Mouse (Mus musculus) forebrain, postnatal 0 days (tissue): Measurements from ENCODE around the gene Kcnd2. TPM values are rescaled to one million over a fixed set of nuclear protein-coding genes. Genes with fewer than 3 reads are reported as not detected.
"Not testable (repeated sequence)": the region's sequence is repeated elsewhere in the genome, so short reads cannot be mapped to it uniquely, and the experiment has no call there.

Source experiments
- ATAC-seq: fragments of 200-750 bp; cut with Nextera tagmentation; 2 replicates; pipeline ENCODE4 v1.8.0; 2017; ENCODE audit warnings: mild to moderate bottlenecking, moderate library complexity
- DNase-seq: peaks from one replicate; pipeline ENCODE4 v3.0.0-alpha.2; 2015
- H3K27ac ChIP-seq: fragments of 300-500 bp; sonication (generic); 2 replicates; pipeline ENCODE4 v1.5.1; 2014; ENCODE audit warnings: low read depth, mild to moderate bottlenecking, antibody characterized with exemption, low read length, moderate library complexity, mixed read lengths
- H3K27me3 ChIP-seq: fragments of 300-500 bp; sonication (generic); 2 replicates; pipeline ENCODE4 v1.6.1; 2014; ENCODE audit warnings: mild to moderate bottlenecking, low read length, mixed read lengths; ENCODE audit not compliant: insufficient read depth
- H3K36me3 ChIP-seq: fragments of 300-500 bp; sonication (generic); 2 replicates; pipeline ENCODE4 v1.6.1; 2014; ENCODE audit warnings: mild to moderate bottlenecking, moderate library complexity; ENCODE audit not compliant: insufficient read depth
- H3K4me1 ChIP-seq: fragments of 300-500 bp; sonication (generic); 2 replicates; pipeline ENCODE4 v1.6.1; 2014; ENCODE audit warnings: antibody characterized with exemption; ENCODE audit not compliant: insufficient read depth
- H3K4me2 ChIP-seq: fragments of 300-500 bp; sonication (generic); 2 replicates; pipeline ENCODE4 v1.6.1; 2014; ENCODE audit warnings: low read depth, mild to moderate bottlenecking, moderate library complexity
- H3K4me3 ChIP-seq: fragments of 300-500 bp; sonication (generic); 2 replicates; pipeline ENCODE4 v1.5.1; 2014; ENCODE audit warnings: low read depth, low read length, mixed read lengths
- H3K9ac ChIP-seq: fragments of 300-500 bp; sonication (generic); 2 replicates; pipeline ENCODE4 v1.6.1; 2014; ENCODE audit warnings: mild to moderate bottlenecking
- H3K9me3 ChIP-seq: fragments of 300-500 bp; sonication (generic); 2 replicates; pipeline ENCODE4 v1.6.1; 2016; ENCODE audit warnings: low read length
- CTCF ChIP-seq: sonication (generic); IDR thresholded peaks from 2 replicates; pipeline ENCODE4 v1.5.1; 2016; ENCODE audit warnings: antibody characterized with exemption, control low read depth, low read depth
- WGBS: fragments of 180-500 bp; shearing (Covaris S2); extraction: QIAGEN DNeasy Blood & Tissue Kit; methylation state at CpG from one replicate; pipeline ENCODE4 v1.1.7; 2014; 5-methylcytosine and 5-hydroxymethylcytosine counted together
- polyA plus RNA-seq: library from polyadenylated mRNA; unstranded; fragments of >200 nt; fragmentation: Nextera tagmentation; extraction: Ambion mirVana; gene quantifications from 2 replicates; pipeline ENCODE4 v1.2.1, GENCODE M21; 2015
- total RNA-seq: library from RNA; depleted of rRNA; stranded (reverse); fragments of >200 nt; gene quantifications from 2 replicates; pipeline ENCODE4 v1.2.3, GENCODE M21; 2014

Kcnd2 gene
- total and polyA plus RNA-seq, 2 experiments from 2014 or later: 27.3 to 64.4 TPM

DNA sequence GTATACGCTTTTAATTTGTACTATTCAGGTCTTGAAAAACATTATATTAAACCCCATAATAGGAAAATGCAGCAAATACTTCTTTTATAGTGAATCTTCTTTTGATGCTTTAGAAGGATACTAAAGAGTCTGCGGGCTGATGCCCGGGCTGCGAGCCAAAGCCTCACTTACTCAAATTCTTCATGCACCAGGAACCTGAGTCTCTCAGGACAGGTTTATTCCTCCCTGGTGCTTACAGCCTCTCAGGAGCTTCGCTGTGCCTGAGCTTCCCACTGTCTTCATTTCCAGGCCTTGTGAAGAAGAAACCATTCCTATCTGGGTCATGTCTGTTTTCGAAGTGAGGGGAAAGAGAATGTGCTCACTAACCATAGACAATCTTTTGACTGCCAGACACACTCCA, 106.1 kb downstream of the Kcnd2 start:
- Histone ChIP-seq H3K27me3 (no peaks in the 10 kb centered on the region), H3K9ac (no peak overlapping the region), H3K4me2 (no peak overlapping the region), H3K27ac (no peak overlapping the region), H3K4me1 (no peaks in the 10 kb centered on the region), H3K36me3 (no peaks in the 10 kb centered on the region), H3K9me3 (no peaks in the 10 kb centered on the region), H3K4me3 (no peak overlapping the region)
- DNase-seq: no peak
- no peak for ATAC-seq
- WGBS: 72% methylated on average over 6 of the region's 6 CpGs
- TF ChIP-seq CTCF: no peak

DNA sequence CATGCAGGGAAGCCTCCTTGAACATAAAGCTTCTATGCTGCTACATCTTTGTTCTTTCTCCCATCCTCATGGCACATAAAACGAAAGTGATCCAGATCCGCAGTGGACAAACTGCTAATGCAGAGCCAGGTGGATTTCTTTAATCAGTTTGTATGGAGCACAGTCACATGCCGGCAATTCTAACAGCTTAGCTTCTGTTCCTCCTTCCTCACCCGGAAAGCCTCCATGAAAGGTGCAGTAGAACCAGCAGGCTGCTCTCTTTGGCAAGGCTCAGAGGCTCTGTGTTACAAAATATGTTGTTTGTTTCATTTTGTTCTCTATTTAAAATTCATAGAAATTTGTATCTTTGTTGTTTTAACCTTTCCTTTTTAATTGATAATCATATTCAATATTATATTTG, 106.9 kb downstream of the Kcnd2 start:
- no peaks in the 10 kb centered on the region for H3K27me3 ChIP-seq
- no peak for TF ChIP-seq CTCF
- no peak overlapping the region for H3K4me2 ChIP-seq
- DNase-seq (no peak), ATAC-seq (no peak)
- WGBS: 76% methylated on average over 4 of the region's 4 CpGs
- H3K27ac ChIP-seq: no peak overlapping the region
- no peak overlapping the region for H3K9ac ChIP-seq
- H3K4me3 ChIP-seq: no peak overlapping the region
- no peaks in the 10 kb centered on the region for H3K9me3 ChIP-seq
- H3K36me3 ChIP-seq: no peaks in the 10 kb centered on the region
- H3K4me1 ChIP-seq: no peaks in the 10 kb centered on the region

DNA sequence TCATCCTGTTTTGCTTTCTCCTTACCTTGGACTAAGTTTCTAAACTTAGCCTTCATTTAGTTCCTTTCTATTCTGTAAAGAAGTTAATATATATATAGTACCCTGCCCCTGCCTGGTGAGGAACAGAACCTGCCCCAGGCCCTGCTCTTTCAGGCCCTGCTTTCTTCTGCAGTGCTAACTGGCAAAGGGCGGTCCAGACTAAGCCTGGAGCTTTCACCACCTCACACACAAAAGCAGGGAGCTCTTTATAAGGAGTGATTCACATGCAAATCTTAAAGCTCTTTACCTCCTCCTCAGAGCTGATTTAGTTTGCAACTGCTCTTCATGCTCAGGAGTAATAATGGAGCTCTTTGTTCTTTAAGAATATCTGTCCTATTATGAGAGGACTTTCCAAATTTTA, 109.9 kb downstream of the Kcnd2 start:
- H3K9me3 ChIP-seq: no peaks in the 10 kb centered on the region
- 14% methylated on average over 1 of the region's 1 CpGs for WGBS
- no peak overlapping the region for H3K9ac ChIP-seq
- H3K4me3 ChIP-seq: no peak overlapping the region
- no peak overlapping the region for H3K4me2 ChIP-seq
- TF ChIP-seq CTCF: no peak
- no peaks in the 10 kb centered on the region for H3K4me1 ChIP-seq
- ATAC-seq (peak; percentile 74; the same call in 1 of the 2 replicates), DNase-seq (no peak)
- H3K36me3 ChIP-seq: no peaks in the 10 kb centered on the region
- H3K27ac ChIP-seq: no peak overlapping the region
- H3K27me3 ChIP-seq: no peaks in the 10 kb centered on the region

DNA sequence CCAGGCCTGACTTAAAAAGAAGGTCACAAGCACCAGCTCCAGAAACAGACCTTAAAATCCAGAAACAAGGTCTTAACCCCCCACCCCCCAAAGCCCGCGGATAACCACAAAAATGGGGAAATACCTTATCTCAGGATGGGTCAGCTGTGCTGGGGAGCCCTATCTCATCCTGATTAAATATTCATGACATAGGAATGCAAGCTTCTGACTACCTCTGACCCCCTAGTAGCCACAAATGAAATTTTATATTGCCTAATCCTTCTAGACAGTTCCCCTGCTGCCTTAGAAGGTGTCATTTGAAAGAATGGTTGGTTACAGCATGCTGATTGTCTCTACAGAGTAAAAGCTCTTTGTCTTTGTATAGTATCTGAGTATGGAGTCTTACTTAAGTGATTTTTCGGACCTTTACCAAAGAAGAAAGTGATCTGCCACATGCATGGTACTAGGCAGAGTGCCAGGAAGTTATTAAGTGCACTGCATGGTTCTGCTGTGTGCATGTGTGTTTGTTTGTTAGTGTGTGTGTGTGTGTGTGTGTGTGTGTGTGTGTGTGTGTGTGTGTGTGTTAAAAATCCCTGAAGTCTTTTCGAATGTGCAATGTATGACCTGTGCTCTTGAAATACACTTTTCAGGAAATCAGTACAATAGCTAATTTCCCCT, 111.9 kb downstream of the Kcnd2 start:
- Histone ChIP-seq H3K36me3 (no peaks in the 10 kb centered on the region), H3K9ac (no peak overlapping the region), H3K4me2 (no peak overlapping the region), H3K9me3 (no peaks in the 10 kb centered on the region), H3K27me3 (no peaks in the 10 kb centered on the region), H3K4me1 (no peaks in the 10 kb centered on the region), H3K27ac (no peak overlapping the region), H3K4me3 (no peak overlapping the region)
- no peak for ATAC-seq
- TF ChIP-seq CTCF: no peak
- WGBS: 42% methylated on average over 4 of the region's 4 CpGs
- DNase-seq: no peak

DNA sequence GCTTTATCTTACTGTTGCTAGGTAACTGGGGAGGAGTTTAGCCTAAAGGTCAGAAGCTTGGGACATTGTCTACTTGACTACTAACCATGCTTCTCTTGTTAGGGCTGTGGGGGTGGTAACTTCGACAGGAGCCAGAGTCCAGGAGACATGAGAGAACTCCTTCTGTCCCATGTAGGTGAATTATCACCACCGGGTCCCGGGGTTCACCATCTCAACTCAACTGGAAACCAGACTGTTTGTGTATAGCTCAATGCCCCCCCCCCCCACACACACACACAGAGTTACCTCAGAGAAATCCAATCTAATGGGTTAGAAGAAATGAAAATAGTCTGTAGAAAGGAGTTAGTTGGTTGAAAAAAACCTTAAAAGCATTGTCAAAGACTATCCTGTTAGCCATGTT, 170.0 kb downstream of the Kcnd2 start:
- not testable (repeated sequence) for H3K9me3 ChIP-seq, H3K4me3 ChIP-seq, H3K36me3 ChIP-seq, H3K4me1 ChIP-seq, H3K27me3 ChIP-seq, H3K9ac ChIP-seq, H3K27ac ChIP-seq, H3K4me2 ChIP-seq, DNase-seq, ATAC-seq
- WGBS: 83% methylated on average over 3 of the region's 3 CpGs

DNA sequence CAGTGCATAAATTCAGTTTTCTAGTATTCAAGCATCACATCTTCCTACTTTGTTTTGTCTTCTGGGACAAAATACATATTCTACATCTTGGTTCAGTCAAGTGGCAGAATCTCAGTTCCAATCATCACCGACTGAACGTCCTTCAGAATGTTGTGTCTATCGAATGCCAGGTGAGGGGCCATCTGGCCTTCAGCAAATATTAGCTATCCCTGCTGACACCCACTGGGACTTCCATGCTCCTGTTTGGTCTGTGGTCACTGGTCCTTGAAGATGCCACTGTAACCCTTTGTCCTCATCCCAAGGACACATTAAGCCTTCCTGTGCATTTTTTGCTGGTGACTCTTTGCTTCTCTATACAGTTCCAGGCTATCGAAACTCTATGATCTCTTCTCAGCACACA, 176.5 kb downstream of the Kcnd2 start:
- Histone ChIP-seq H3K36me3 (no peaks in the 10 kb centered on the region), H3K9ac (no peak overlapping the region), H3K4me1 (no peaks in the 10 kb centered on the region), H3K27me3 (no peaks in the 10 kb centered on the region), H3K9me3 (no peaks in the 10 kb centered on the region), H3K27ac (no peak overlapping the region), H3K4me3 (no peak overlapping the region), H3K4me2 (no peak overlapping the region)
- WGBS: 96% methylated on average over 4 of the region's 4 CpGs
- DNase-seq: no peak
- no peak for TF ChIP-seq CTCF
- no peak for ATAC-seq

DNA sequence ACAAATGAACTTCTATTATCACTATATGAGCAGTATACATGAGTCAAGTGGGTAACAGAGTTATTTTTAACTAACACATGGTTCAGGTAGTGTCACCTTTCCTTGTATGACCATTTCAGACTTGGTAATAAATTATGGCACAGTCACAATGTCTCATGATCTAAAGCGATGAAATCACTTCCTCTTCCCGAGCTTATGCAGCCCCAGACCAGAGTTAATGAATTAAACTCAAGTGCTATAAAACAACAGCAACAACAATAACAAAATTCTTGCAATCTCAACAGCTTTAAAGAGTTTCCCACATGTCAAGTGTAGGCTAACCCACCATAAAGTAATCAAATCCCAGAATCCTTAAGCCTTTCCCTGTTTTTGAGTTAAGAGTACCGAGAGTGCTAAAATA, 198.4 kb downstream of the Kcnd2 start:
- ATAC-seq: no peak
- no peaks in the 10 kb centered on the region for H3K27me3 ChIP-seq
- H3K9me3 ChIP-seq: no peaks in the 10 kb centered on the region

More for the DNA sequence above, 198.4 kb downstream of the Kcnd2 start:
- DNase-seq: no peak
- WGBS: 93% methylated on average over 3 of the region's 3 CpGs
- Histone ChIP-seq H3K4me3 (no peak overlapping the region), H3K27ac (no peak overlapping the region), H3K4me1 (0 out of 2 replicates have a peak, but pooled peaks cover 3% of the 10 kb centered on the region), H3K36me3 (no peaks in the 10 kb centered on the region), H3K4me2 (no peak overlapping the region), H3K9ac (no peak overlapping the region)
- TF ChIP-seq CTCF: no peak
